Mouse (Mus musculus) fat pad, adult 2 months (tissue): ENCODE measurements around the gene Msi2.

Experiments
- DNase-seq: peaks from one replicate; pipeline ENCODE4 v3.0.0-alpha.2; 2011; ENCODE audit warnings: low read depth, low spot score; ENCODE audit errors: extremely low read depth

The Msi2 gene

GRCm38 (mm10) chr11:88549529-88549900 is 168.8 kb downstream of the Msi2 start:
- DNase-seq: no peak

- DNase-seq: no peak
These were observed 169.3 kb downstream of the Msi2 start for GRCm38 (mm10) chr11:88548832-88549528.

- no peak for DNase-seq
These were observed 169.9 kb downstream of the Msi2 start for GRCm38 (mm10) chr11:88548423-88548822.

- DNase-seq: no peak
These were observed 174.5 kb downstream of the Msi2 start for GRCm38 (mm10) chr11:88543771-88544170.

- DNase-seq: no peak
These were observed 175.5 kb downstream of the Msi2 start for GRCm38 (mm10) chr11:88542817-88543216.

- DNase-seq: no peak
These were observed 176.4 kb downstream of the Msi2 start for GRCm38 (mm10) chr11:88541666-88542639.

GRCm38 (mm10) chr11:88539637-88540478 is 178.5 kb downstream of the Msi2 start:
- DNase-seq: no peak

GRCm38 (mm10) chr11:88538710-88539340 is 179.5 kb downstream of the Msi2 start:
- no peak for DNase-seq

GRCm38 (mm10) chr11:88537344-88537743 is 181.0 kb downstream of the Msi2 start:
- DNase-seq: no peak

- no peak for DNase-seq
These were observed 181.5 kb downstream of the Msi2 start for GRCm38 (mm10) chr11:88536861-88537260.

- no peak for DNase-seq
These were observed 183.9 kb downstream of the Msi2 start for GRCm38 (mm10) chr11:88534331-88534929.

GRCm38 (mm10) chr11:88532016-88532415 is 186.3 kb downstream of the Msi2 start:
- no peak for DNase-seq

- DNase-seq: no peak
These were observed 188.3 kb downstream of the Msi2 start for GRCm38 (mm10) chr11:88530032-88530431.

- no peak for DNase-seq
These were observed 189.7 kb downstream of the Msi2 start for GRCm38 (mm10) chr11:88528522-88529101.

- no peak for DNase-seq
These were observed 191.6 kb downstream of the Msi2 start for GRCm38 (mm10) chr11:88526711-88527110.

GRCm38 (mm10) chr11:88524790-88525575 is 193.3 kb downstream of the Msi2 start:
- no peak for DNase-seq

GRCm38 (mm10) chr11:88524437-88524789 is 193.9 kb downstream of the Msi2 start:
- DNase-seq: peak; percentile 61

- no peak for DNase-seq
These were observed 194.4 kb downstream of the Msi2 start for GRCm38 (mm10) chr11:88523921-88524320.

GRCm38 (mm10) chr11:88523511-88523910 is 194.8 kb downstream of the Msi2 start:
- no peak for DNase-seq
